Comparison of ENCODE assay signal across 24 mouse cellular contexts in the genomic region with DNA sequence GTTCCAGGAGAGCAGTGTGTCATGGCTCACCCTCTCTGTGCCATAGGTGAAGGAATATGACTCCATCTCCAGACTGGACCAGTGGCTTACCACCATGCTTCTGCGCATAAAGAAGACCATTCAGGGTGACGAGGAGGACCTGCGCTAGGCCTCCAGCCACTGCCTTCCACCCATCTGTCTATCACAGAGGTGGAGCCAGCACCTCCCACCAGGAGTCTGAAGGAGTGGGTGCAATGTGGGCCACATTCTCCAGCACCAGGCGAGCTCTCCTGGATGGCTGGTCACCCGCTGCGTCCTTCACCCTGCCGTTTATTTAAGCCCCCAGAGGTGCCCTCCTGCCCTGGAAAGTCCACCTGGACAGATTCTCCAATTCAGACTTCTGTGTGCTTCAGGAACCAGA. TPM values are rescaled to one million over a fixed set of nuclear protein-coding genes. Genes with fewer than 3 reads are reported as not detected.
"Had no signal": no experiment of that assay in that cellular context is flagged by ENCODE, and none has a peak within 500 bp of the region (broad histone marks: within the 10 kb centered on the region; RNA-seq: fewer than 3 reads in every experiment).

No protein-coding gene starts in this region.

- H3K4me3 ChIP-seq: gastrocnemius, adult 2 months; heart, embryonic 10.5 days; heart, embryonic 12.5 days; hindbrain, embryonic 10.5 days; hindbrain, embryonic 12.5 days; intestine, embryonic 15.5 days; limb, embryonic 10.5 days; limb, embryonic 12.5 days; liver, embryonic 13.5 days; liver, embryonic 15.5 days had no signal

- DNase-seq: gastrocnemius, adult 2 months; gastrocnemius, postnatal 10 days; gastrocnemius, postnatal 25 days; heart, adult 18-20 months; heart, postnatal 10 days; heart, postnatal 4 days; kidney, adult 18-20 months; kidney, adult 8-10 months; kidney, postnatal 10 days; kidney, postnatal 25 days; liver; liver, embryonic 13.5 days had no signal

- H3K27ac ChIP-seq: gastrocnemius, adult 2 months; heart, embryonic 10.5 days; hindbrain, embryonic 10.5 days; hindbrain, embryonic 12.5 days; hindbrain, embryonic 14.5 days; intestine, embryonic 15.5 days; limb, embryonic 10.5 days; limb, embryonic 12.5 days; liver, embryonic 13.5 days; liver, embryonic 15.5 days had no signal

RNA-seq across cellular contexts. Expression of a gene that starts 13.2 kb away (rescaled TPM):
- total RNA-seq: granulocyte monocyte progenitor cell, adult 5-6 weeks had no signal

RNA-seq across cellular contexts. Expression of a gene that starts 54.8 kb away (rescaled TPM):
- total RNA-seq: gastrocnemius, adult 2 months; gastrocnemius, postnatal 10 days; gastrocnemius, postnatal 25 days; heart, adult 18-20 months; heart, adult 8-10 months; heart, postnatal 10 days; heart, postnatal 25 days; heart, postnatal 4 days had no signal

RNA-seq across cellular contexts. Expression of a gene that starts 58.5 kb away (rescaled TPM):
- total RNA-seq: granulocyte monocyte progenitor cell, adult 5-6 weeks had no signal
